Mouse (Mus musculus): Measurements from ENCODE around the gene Kctd7.

DNA sequence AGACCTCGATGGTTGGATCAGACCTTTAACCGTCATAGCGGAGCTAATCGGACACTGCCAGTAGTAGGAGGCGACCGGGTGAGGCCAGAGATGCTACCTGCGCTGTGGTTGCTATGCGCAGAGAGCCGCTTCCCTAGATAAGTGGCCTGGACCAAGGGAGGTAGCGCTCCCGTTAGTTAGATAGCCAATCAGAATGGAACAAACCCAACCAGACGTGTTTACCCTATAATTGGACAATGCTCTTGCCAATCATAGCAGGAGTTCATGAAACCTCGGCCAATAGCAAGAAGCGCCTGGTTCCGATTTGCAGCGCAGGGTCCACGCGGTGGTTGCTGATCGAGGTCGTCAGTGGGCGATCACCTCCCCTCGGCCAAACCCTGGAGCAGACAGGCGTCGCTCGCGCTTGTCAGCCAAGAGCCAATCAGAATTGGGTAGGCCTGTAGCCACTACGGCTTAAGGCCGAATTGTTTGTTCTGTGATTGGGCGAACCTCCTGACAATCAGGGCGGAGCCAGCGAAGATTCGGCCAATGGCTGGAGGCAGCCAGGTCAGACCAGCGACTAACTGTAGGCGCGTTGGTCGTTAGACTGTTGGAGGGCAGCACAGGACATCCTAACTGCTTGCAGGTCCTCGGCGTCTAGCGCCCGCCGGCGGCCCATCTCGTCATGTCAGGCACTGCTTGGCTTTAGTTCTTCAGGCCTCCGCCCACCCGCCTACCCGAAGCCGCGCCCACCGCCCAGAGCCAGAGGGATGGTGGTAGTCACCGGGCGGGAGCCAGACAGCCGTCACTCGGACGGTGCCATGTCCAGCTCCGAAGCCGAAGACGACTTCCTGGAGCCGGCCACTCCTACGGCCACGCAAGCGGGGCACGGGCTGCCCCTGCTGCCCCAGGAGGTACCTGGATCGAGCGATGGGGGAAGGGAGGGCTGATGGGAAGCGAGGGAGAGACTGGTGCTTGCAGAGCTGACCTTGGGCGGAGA is at the start of gene Kctd7:
- peak; percentile 97 for TF ChIP-seq POLR2A (IDR thresholded peaks at IDR 0.05; ENCODE audit: control insufficient read depth, low read depth, low read length)
- TF ChIP-seq CTCF (IDR thresholded peaks at IDR 0.05; ENCODE audit: control insufficient read depth, insufficient read depth, insufficient replicate concordance, low read depth, low read length): peak; percentile 19; the same call in 1 of the 2 replicates

All from testis, adult 2 months (tissue).